Mouse (Mus musculus) CH12.LX (cell line): Measurements from ENCODE around the gene Asb17. TPM values are rescaled to one million over a fixed set of nuclear protein-coding genes. Genes with fewer than 3 reads are reported as not detected.

Source experiments
- DNase-seq: peaks from one replicate; pipeline ENCODE4 v3.0.0-alpha.2; 2013; ENCODE audit errors: extremely low read depth
- H3K27ac ChIP-seq: 2 replicates; pipeline ENCODE4 v1.5.1; 2012; ENCODE audit warnings: low read depth, mild to moderate bottlenecking, control low read depth, moderate library complexity; ENCODE audit not compliant: insufficient read depth
- H3K27me3 ChIP-seq: replicated peaks from 2 replicates; pipeline ENCODE3; 2012; ENCODE audit warnings: inconsistent platforms
- H3K36me3 ChIP-seq, 2 experiments: replicated peaks in 1 of 2; 2 replicates each; pipeline versions ENCODE3 to v1.6.1; 2012; ENCODE audit warnings: inconsistent platforms in 1 of 2, low read length in 1 of 2, mild to moderate bottlenecking in 1 of 2, mixed read lengths in 1 of 2, moderate library complexity in 1 of 2; ENCODE audit not compliant: control insufficient read depth in 1 of 2, insufficient read depth in 1 of 2
- H3K4me1 ChIP-seq, 2 experiments: 2 replicates each; pipeline ENCODE4 v1.6.1; 2012; ENCODE audit warnings: inconsistent platforms in 1 of 2, moderate library complexity in 1 of 2; ENCODE audit not compliant: insufficient read depth in 2 of 2, control insufficient read depth in 1 of 2
- H3K4me2 ChIP-seq: 2 replicates; pipeline ENCODE4 v1.6.1; 2012; ENCODE audit warnings: low read depth, mild to moderate bottlenecking, control low read depth; ENCODE audit not compliant: poor library complexity, insufficient read depth, severe bottlenecking
- H3K4me3 ChIP-seq, 3 experiments: fragments of 150-350 bp in 1 of 3; sonication (generic) in 1 of 3; replicated peaks in 1 of 3; 2 replicates each; pipeline versions ENCODE3 to v1.5.1; 2011 to 2012; ENCODE audit warnings: low read depth in 2 of 3, low read length in 2 of 3, mild to moderate bottlenecking in 2 of 3, moderate library complexity in 2 of 3, control low read depth in 1 of 3, improper control_type of control experiment in 1 of 3, inconsistent platforms in 1 of 3, mixed read lengths in 1 of 3; ENCODE audit not compliant: poor library complexity in 1 of 3
- H3K79me2 ChIP-seq: replicated peaks from 2 replicates; pipeline ENCODE4 v1.6.1; 2012; ENCODE audit warnings: mild to moderate bottlenecking, moderate library complexity; ENCODE audit not compliant: control insufficient read depth, poor library complexity, insufficient read depth, severe bottlenecking; ENCODE audit errors: extremely low read depth
- H3K9ac ChIP-seq: 2 replicates; pipeline ENCODE4 v1.6.1; 2012; ENCODE audit warnings: low read depth, mild to moderate bottlenecking, control low read depth, moderate library complexity; ENCODE audit not compliant: insufficient read depth
- H3K9me3 ChIP-seq: replicated peaks from 2 replicates; pipeline ENCODE3; 2012; ENCODE audit warnings: low read length, inconsistent platforms, mixed read lengths
- BHLHE40 ChIP-seq: IDR thresholded peaks from 2 replicates; pipeline ENCODE4 v1.6.1; 2011; ENCODE audit warnings: mild to moderate bottlenecking, low read depth, low read length, improper control_type of control experiment
- CHD1 ChIP-seq: IDR thresholded peaks from 2 replicates; pipeline ENCODE4 v1.6.1; 2012; ENCODE audit warnings: low read depth, low read length, improper control_type of control experiment, inconsistent platforms
- CHD2 ChIP-seq: IDR thresholded peaks from 2 replicates; pipeline ENCODE4 v1.6.1; 2011; ENCODE audit warnings: low read length, improper control_type of control experiment
- CTCF ChIP-seq, 2 experiments: IDR thresholded peaks in 1 of 2; conservative IDR thresholded peaks in 1 of 2; 2 replicates each; pipeline ENCODE4 v1.5.1; 2011 to 2012; ENCODE audit warnings: low read depth in 2 of 2, low read length in 2 of 2, improper control_type of control experiment in 1 of 2, inconsistent platforms in 1 of 2, mild to moderate bottlenecking in 1 of 2, moderate library complexity in 1 of 2
- E2F4 ChIP-seq: IDR thresholded peaks from 2 replicates; pipeline ENCODE4 v1.6.1; 2011; ENCODE audit warnings: low read depth, low read length, improper control_type of control experiment; ENCODE audit not compliant: insufficient replicate concordance
- ELF1 ChIP-seq: IDR thresholded peaks from 2 replicates; pipeline ENCODE4 v1.6.1; 2014; ENCODE audit warnings: low read depth, mild to moderate bottlenecking, inconsistent platforms, low read length, improper control_type of control experiment
- EP300 ChIP-seq: IDR thresholded peaks from 2 replicates; pipeline ENCODE4 v1.6.1; 2011; ENCODE audit warnings: low read length, improper control_type of control experiment
- ETS1 ChIP-seq: conservative IDR thresholded peaks from 2 replicates; pipeline ENCODE4 v1.6.1; 2012; ENCODE audit warnings: low read depth, mild to moderate bottlenecking, inconsistent platforms, low read length, improper control_type of control experiment, moderate library complexity
- GABPA ChIP-seq: IDR thresholded peaks from 2 replicates; pipeline ENCODE4 v1.6.1; 2012; ENCODE audit warnings: low read depth, low read length, improper control_type of control experiment, inconsistent platforms; ENCODE audit not compliant: insufficient replicate concordance
- HCFC1 ChIP-seq: IDR thresholded peaks from 2 replicates; pipeline ENCODE4 v1.6.1; 2012; ENCODE audit warnings: low read depth, mild to moderate bottlenecking, inconsistent platforms, low read length, improper control_type of control experiment
- IRF4 ChIP-seq: IDR thresholded peaks from 2 replicates; pipeline ENCODE4 v1.6.1; 2014; ENCODE audit warnings: low read depth, mild to moderate bottlenecking, inconsistent platforms, low read length, improper control_type of control experiment
- JUN ChIP-seq: IDR thresholded peaks from 2 replicates; pipeline ENCODE4 v1.6.1; 2011; ENCODE audit warnings: low read depth, mild to moderate bottlenecking, low read length, improper control_type of control experiment, moderate library complexity; ENCODE audit not compliant: insufficient read depth
- JUND ChIP-seq: conservative IDR thresholded peaks from 2 replicates; pipeline ENCODE4 v1.6.1; 2011; ENCODE audit warnings: low read depth, low read length, improper control_type of control experiment
- KAT2A ChIP-seq: IDR thresholded peaks from 2 replicates; pipeline ENCODE4 v1.6.1; 2012; ENCODE audit warnings: low read length, improper control_type of control experiment, inconsistent platforms; ENCODE audit not compliant: insufficient replicate concordance
- MAFK ChIP-seq: IDR thresholded peaks from 2 replicates; pipeline ENCODE4 v1.6.1; 2011; ENCODE audit warnings: low read length, improper control_type of control experiment; ENCODE audit not compliant: insufficient replicate concordance
- MAX ChIP-seq: IDR thresholded peaks from 2 replicates; pipeline ENCODE4 v1.6.1; 2011; ENCODE audit warnings: low read length, improper control_type of control experiment
- MAZ ChIP-seq: IDR thresholded peaks from 2 replicates; pipeline ENCODE4 v1.6.1; 2012; ENCODE audit warnings: low read depth, mild to moderate bottlenecking, inconsistent platforms, low read length, improper control_type of control experiment, moderate library complexity
- MEF2A ChIP-seq: IDR thresholded peaks from 2 replicates; pipeline ENCODE4 v1.6.1; 2014; ENCODE audit warnings: low read depth, mild to moderate bottlenecking, inconsistent platforms, low read length, improper control_type of control experiment, borderline replicate concordance
- MXI1 ChIP-seq: IDR thresholded peaks from 2 replicates; pipeline ENCODE4 v1.6.1; 2011; ENCODE audit warnings: mild to moderate bottlenecking, low read depth, low read length, improper control_type of control experiment
- MYC ChIP-seq: IDR thresholded peaks from 2 replicates; pipeline ENCODE4 v1.6.1; 2011; ENCODE audit warnings: low read depth, mild to moderate bottlenecking, improper control_type of control experiment, low read length
- NELFE ChIP-seq: IDR thresholded peaks from 2 replicates; pipeline ENCODE4 v1.6.1; 2011; ENCODE audit warnings: low read depth, low read length, improper control_type of control experiment
- NRF1 ChIP-seq: IDR thresholded peaks from 2 replicates; pipeline ENCODE4 v1.6.1; 2014; ENCODE audit warnings: low read depth, mild to moderate bottlenecking, inconsistent platforms, low read length, improper control_type of control experiment, moderate library complexity
- PAX5 ChIP-seq: IDR thresholded peaks from 2 replicates; pipeline ENCODE4 v1.6.1; 2012; ENCODE audit warnings: low read length, inconsistent platforms, mixed read lengths
- POLR2A ChIP-seq: IDR thresholded peaks from 2 replicates; pipeline ENCODE4 v1.6.1; 2011; ENCODE audit warnings: low read depth, mild to moderate bottlenecking, improper control_type of control experiment, low read length
- POLR2AphosphoS2 ChIP-seq: IDR thresholded peaks from 2 replicates; pipeline ENCODE4 v1.6.1; 2011; ENCODE audit warnings: low read depth, low read length, improper control_type of control experiment
- RAD21 ChIP-seq: IDR thresholded peaks from 2 replicates; pipeline ENCODE4 v1.6.1; 2011; ENCODE audit warnings: low read depth, mild to moderate bottlenecking, low read length, improper control_type of control experiment, moderate library complexity
- RCOR1 ChIP-seq: conservative IDR thresholded peaks from 2 replicates; pipeline ENCODE4 v1.6.1; 2012; ENCODE audit warnings: low read depth, mild to moderate bottlenecking, inconsistent platforms, low read length, improper control_type of control experiment
- SIN3A ChIP-seq: IDR thresholded peaks from 2 replicates; pipeline ENCODE4 v1.6.1; 2012; ENCODE audit warnings: low read length, improper control_type of control experiment, inconsistent platforms
- SMC3 ChIP-seq: IDR thresholded peaks from 2 replicates; pipeline ENCODE4 v1.6.1; 2011; ENCODE audit warnings: low read depth, low read length, improper control_type of control experiment
- TBP ChIP-seq: conservative IDR thresholded peaks from 2 replicates; pipeline ENCODE4 v1.6.1; 2011; ENCODE audit warnings: low read depth, low read length, improper control_type of control experiment
- TCF12 ChIP-seq: IDR thresholded peaks from 2 replicates; pipeline ENCODE4 v1.6.1; 2014; ENCODE audit warnings: low read depth, mild to moderate bottlenecking, inconsistent platforms, low read length, improper control_type of control experiment
- UBTF ChIP-seq: IDR thresholded peaks from 2 replicates; pipeline ENCODE4 v1.6.1; 2012; ENCODE audit warnings: low read depth, mild to moderate bottlenecking, inconsistent platforms, low read length, improper control_type of control experiment, moderate library complexity
- USF1 ChIP-seq: IDR thresholded peaks from 2 replicates; pipeline ENCODE4 v1.6.1; 2014; ENCODE audit warnings: low read depth, mild to moderate bottlenecking, inconsistent platforms, low read length, improper control_type of control experiment
- USF2 ChIP-seq: conservative IDR thresholded peaks from 2 replicates; pipeline ENCODE4 v1.6.1; 2011; ENCODE audit warnings: low read depth, low read length, improper control_type of control experiment
- ZC3H11A ChIP-seq: IDR thresholded peaks from 2 replicates; pipeline ENCODE4 v1.6.1; 2012; ENCODE audit warnings: low read depth, mild to moderate bottlenecking, inconsistent platforms, low read length, improper control_type of control experiment
- ZKSCAN1 ChIP-seq: IDR thresholded peaks from 2 replicates; pipeline ENCODE4 v1.6.1; 2012; ENCODE audit warnings: low read depth, inconsistent platforms, low read length, improper control_type of control experiment, borderline replicate concordance
- ZMIZ1 ChIP-seq: IDR thresholded peaks from 2 replicates; pipeline ENCODE4 v1.6.1; 2012; ENCODE audit warnings: low read depth, mild to moderate bottlenecking, inconsistent platforms, low read length, improper control_type of control experiment
- ZNF384 ChIP-seq: IDR thresholded peaks from 2 replicates; pipeline ENCODE4 v1.6.1; 2012; ENCODE audit warnings: low read depth, low read length, improper control_type of control experiment, inconsistent platforms
- dilution Hi-C: fragments of 300-500 bp; cut with MboI; formaldehyde crosslinking; loops from 2 replicates; pipeline ENCODE4 v1.14.3; 2020; ENCODE audit warnings: low sequenced_read_pairs; ENCODE audit not compliant: extremely low pct_unique_long_range_greater_than_20kb, extremely low pct_ligation_motif_present
- in situ Hi-C: fragments of 300-500 bp; cut with MboI; formaldehyde crosslinking; loops from 3 replicates; pipeline ENCODE4 v1.14.3; 2019; ENCODE audit warnings: low sequenced_read_pairs, low pct_ligation_motif_present, low pct_unique_long_range_greater_than_20kb, mixed read lengths
- polyA plus RNA-seq: library from polyadenylated mRNA; unstranded; fragments of >175 nt; gene quantifications from 2 replicates; pipeline ENCODE4 v1.2.1, GENCODE M21; 2012; ENCODE audit warnings: low read depth; ENCODE audit not compliant: insufficient read length
- total RNA-seq, 2 experiments: library from RNA; depleted of rRNA; stranded (reverse); fragments of 300-350 nt in 1 of 2; fragments of >200 nt in 1 of 2; gene quantifications; 2 replicates each; pipeline ENCODE4 v1.2.3; 2012 to 2014

Asb17 gene
- total and polyA plus RNA-seq, 3 experiments = 0.13 to 0.27 TPM; not detected in 1

GRCm38 (mm10) chr3:153858350-153859001 is 14.5 kb downstream of the Asb17 start:
- no peak overlapping the region for H3K9ac ChIP-seq
- TF ChIP-seq CTCF (conservative IDR thresholded peaks at IDR 0.05 in 1 of 2, IDR thresholded peaks at IDR 0.05 in 1 of 2; ENCODE audit: low read depth in 2 of 2, low read length in 2 of 2) = no peak
- no peak for TF ChIP-seq NRF1
- TF ChIP-seq HCFC1 = no peak
- TF ChIP-seq NELFE = no peak
- TF ChIP-seq MAZ = no peak
- TF ChIP-seq ELF1 = no peak; the same call in 1 of the 2 replicates
- TF ChIP-seq MAFK = no peak
- no peak for TF ChIP-seq GABPA
- 0 out of 2 replicates have a peak, but pooled peaks have one; percentile 23 for TF ChIP-seq TBP
- TF ChIP-seq RAD21 = no peak
- TF ChIP-seq JUND = no peak
- no peak for TF ChIP-seq ZMIZ1
- TF ChIP-seq JUN = no peak
- peak; percentile 42; the same call in 1 of the 2 replicates for TF ChIP-seq ETS1
- peak; percentile 58; the same call in 1 of the 2 replicates for TF ChIP-seq IRF4
- TF ChIP-seq USF1 = no peak
- TF ChIP-seq RCOR1 = no peak
- no peak for TF ChIP-seq TCF12
- TF ChIP-seq POLR2AphosphoS2 = no peak
- no peak for TF ChIP-seq UBTF
- TF ChIP-seq ZC3H11A = no peak
- TF ChIP-seq ZKSCAN1 = no peak
- TF ChIP-seq MAX = no peak; the same call in 1 of the 2 replicates
- TF ChIP-seq KAT2A = no peak
- TF ChIP-seq SMC3 = no peak
- no peak for TF ChIP-seq ZNF384
- TF ChIP-seq SIN3A = no peak
- no peak for TF ChIP-seq MEF2A
- no peak for TF ChIP-seq CHD1
- TF ChIP-seq BHLHE40 = peak; percentile 89
- TF ChIP-seq USF2 = no peak
- no peak for TF ChIP-seq CHD2
- no peak for TF ChIP-seq MXI1
- TF ChIP-seq POLR2A = no peak
- TF ChIP-seq PAX5 = no peak
- TF ChIP-seq EP300 = peak; percentile 18; the same call in 1 of the 2 replicates
- TF ChIP-seq E2F4 = no peak
- peak; percentile 44; the same call in 1 of the 2 replicates for TF ChIP-seq MYC
- no peak overlapping the region for H3K27ac ChIP-seq

More at GRCm38 (mm10) chr3:153858350-153859001, 14.5 kb downstream of the Asb17 start:
- Histone ChIP-seq H3K27me3 (no peaks in the 10 kb centered on the region), H3K36me3 (no peaks in the 10 kb centered on the region), H3K4me2 (peak overlapping the region; percentile 38; the same call in 1 of the 2 replicates), H3K79me2 (no peaks in the 10 kb centered on the region), H3K4me3 (no peak overlapping the region), H3K4me1 (peaks cover 11 to 33% of the 10 kb centered on the region in 2 experiments), H3K9me3 (no peaks in the 10 kb centered on the region)
- DNase-seq = peak; percentile 85
- dilution Hi-C loops = no loop called here
- in situ Hi-C loops = no loop called here
